Mouse (Mus musculus): ENCODE results near the gene Safb2. TPM values are rescaled to one million over a fixed set of nuclear protein-coding genes. Genes with fewer than 3 reads are reported as not detected.
"Not testable (repeated sequence)": the region's sequence is repeated elsewhere in the genome, so short reads cannot be mapped to it uniquely, and the experiment has no call there.

Safb2 gene
- polyA plus RNA-seq (2012; ENCODE audit: insufficient read depth, insufficient read length, missing spikeins): 29.9 and 46.1 TPM in 2 replicates

DNA sequence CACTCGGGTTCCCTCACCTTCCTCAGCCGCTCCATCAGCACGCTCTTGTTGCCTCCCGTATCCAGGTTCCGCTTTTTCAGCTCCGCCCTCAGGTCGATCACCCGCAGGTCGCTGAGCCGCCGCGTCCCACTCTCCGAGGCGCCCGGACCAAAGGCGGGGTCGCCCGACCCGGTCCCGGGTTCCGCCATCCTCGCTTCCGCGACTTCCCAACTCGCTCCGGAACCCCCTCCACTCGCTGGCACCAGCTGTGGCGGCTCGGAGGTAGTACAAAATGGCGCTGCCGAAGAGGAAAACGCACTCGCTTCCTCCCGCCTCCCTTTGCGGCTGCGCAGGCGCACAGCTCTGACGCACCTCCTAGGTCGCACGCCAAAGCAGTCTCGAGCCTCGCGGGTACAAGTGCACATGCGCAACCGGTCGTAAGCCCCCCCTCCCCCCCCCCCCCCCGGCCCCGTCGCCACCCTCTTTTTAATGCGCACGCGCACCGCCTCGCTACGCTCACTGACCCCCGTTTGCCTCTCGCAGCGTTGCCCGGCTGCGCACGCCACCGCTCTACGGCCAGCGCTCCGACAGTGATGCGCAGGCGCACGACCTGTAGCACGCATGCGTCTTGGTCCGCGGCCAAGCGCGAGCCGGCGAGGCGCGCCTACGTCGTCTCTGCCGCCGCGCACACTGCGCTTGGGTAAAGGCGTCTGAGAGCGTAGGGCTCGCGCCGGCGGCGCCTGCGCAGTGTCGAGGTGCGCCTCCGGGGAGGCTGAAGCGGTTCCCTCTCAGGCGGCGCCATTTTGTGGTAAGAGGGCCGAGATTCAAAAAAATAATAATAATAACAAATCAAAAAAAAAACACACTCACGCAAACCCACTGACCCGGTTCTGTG is at the start of gene Safb2, which contains the start of gene Safb:
Gene Safb2, minus strand, starts transcription at position 329 of the 874 bp plus-strand sequence.
Gene Safb, plus strand, starts transcription at position 569 of the 874 bp plus-strand sequence.
- Histone ChIP-seq H3K27ac (replicated peaks; ENCODE audit: low read depth, low read length) (peak within 1 kb of the TSS; percentile 91), H3K4me3 (ENCODE audit: insufficient read depth, low read depth, low read length) (peak within 1 kb of the TSS; percentile 90), H3K4me1 (ENCODE audit: control insufficient read depth, insufficient read depth, insufficient read length, low read length) (peaks cover 16% of the 10 kb centered on the region)

DNA sequence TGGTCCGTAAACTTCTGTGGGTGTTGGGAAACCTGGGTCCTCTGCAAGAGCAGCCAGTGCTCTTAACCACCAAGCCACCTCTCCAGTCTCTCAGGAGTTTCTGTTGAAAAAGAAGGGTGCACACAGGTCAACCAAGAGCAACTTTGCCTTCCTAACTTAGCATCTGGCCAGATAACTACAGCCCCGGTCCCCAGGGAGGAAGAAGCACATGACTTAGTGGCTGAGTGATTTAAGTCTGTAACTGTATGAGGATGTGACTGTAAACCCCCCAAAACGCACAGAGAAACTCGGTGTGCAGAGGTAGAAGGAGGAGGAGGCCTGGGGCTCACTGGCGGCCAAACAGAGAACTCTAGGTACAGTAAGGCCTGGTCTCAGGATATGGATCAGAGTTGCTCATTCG is 49.6 kb upstream of the Safb2 start:
- Histone ChIP-seq H3K4me3 (ENCODE audit: insufficient read depth, low read depth, low read length) (no peak overlapping the region), H3K4me1 (ENCODE audit: control insufficient read depth, insufficient read depth, insufficient read length, low read length) (no peaks in the 10 kb centered on the region), H3K27ac (replicated peaks; ENCODE audit: low read depth, low read length) (no peak overlapping the region)

DNA sequence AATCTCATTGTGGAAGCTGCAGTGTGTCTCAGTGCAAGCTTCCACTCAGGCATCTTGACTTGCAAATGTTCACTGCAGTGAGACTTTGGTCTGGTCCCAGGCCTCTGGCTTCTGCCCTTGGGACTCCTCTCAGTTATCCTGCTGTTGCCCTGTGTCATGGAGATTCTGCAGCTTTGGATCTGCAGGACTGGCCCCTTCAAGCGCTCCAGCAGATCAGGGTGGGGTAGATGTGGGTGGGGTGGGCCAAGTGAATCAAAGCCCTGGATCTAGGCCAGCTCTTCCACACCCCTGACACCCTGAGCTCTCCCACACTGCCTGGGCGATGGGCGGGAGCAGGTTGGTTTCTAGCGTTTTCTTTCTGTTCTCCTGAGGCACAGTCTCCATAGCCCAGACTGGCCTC is 47.4 kb upstream of the Safb2 start:
- Histone ChIP-seq H3K27ac (replicated peaks; ENCODE audit: low read depth, low read length) (no peak overlapping the region), H3K4me3 (ENCODE audit: insufficient read depth, low read depth, low read length) (no peak overlapping the region), H3K4me1 (ENCODE audit: control insufficient read depth, insufficient read depth, insufficient read length, low read length) (no peaks in the 10 kb centered on the region)

DNA sequence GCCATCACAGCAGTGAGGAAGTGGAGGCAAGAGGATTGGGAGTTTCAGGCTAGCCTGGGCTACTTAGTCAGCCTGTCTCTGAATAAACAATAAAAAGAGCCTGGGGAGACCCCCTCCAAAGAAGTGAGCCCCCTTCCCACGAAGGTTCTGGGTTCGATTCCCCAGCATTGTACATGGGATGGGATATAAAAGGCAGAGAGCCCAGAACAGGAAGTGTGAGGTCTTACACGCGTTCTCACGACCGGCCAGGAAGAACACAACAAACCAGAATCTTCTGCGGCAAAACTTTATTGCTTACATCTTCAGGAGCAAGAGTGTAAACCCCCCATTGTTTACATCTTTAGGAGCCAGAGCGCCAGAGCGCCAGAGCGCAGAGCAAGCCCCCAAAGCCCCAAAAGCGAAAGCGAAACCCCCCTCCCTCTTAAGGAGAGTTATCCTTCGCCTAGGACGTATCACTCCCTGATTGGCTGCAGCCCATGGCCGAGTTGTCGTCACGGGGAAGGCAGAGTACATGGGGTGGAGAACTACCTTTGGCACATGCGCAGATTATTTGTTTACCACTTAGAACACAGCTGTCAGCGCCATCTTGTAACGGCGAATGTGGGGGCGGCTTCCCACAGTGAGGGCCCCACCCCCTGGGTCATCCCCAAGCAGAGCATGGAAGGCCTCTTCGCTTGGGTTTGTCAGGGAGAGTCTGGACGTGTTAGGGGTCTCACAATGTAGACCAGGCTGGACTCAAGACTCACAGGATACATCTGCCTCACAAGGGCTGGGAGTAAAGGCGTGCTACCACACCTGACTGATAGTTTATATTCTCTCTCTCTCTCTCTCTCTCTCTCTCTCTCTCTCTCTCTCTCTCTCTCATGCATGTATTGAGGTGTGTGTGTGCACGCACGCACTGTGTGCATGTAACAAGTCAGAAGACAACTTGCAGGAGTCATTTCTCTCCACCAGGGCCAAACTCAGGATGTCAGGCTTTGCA is 45.7 kb upstream of the Safb2 start:
- H3K4me3 ChIP-seq (ENCODE audit: insufficient read depth, low read depth, low read length); H3K27ac ChIP-seq (replicated peaks; ENCODE audit: low read depth, low read length); H3K4me1 ChIP-seq (ENCODE audit: control insufficient read depth, insufficient read depth, insufficient read length, low read length): not testable (repeated sequence)

DNA sequence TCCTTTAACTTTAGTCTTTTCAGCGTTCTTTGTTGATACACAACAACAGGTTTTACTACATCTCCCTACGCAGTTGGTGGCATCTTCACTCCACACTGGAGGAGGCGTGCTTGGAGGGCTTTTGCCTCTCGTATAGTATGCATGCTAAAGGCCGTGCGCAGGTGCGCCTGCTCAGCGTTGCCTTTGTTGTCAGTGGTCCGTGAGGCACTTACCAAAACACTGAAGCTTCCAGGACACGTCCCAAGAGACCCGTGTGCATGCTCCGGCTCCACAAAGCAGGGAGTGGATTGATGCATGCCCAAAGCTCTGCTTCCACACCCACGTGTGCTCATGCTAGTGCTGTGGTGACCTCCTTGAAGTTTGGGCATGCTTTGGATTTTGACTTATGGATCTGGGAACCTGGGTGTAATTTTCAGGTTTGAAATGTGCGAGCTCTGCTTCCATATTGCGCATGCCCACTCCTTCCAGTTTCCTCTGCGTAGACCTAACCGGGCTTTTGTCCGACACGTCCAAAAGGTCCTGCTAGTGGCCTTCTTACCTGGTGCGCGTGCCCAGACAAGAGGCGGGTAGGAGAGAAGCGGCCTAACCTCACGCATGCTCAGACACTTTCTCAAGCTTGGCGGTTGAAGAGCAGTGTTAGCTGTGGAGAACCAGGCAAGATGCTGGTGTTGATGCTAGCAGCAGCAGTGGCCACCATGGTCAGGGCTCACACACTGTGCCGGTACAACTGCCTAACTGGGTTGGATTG is 43.3 kb upstream of the Safb2 start, which contains the start of gene Catsperd:
Gene Catsperd, plus strand, starts transcription at position 614 of the 748 bp plus-strand sequence.
- Histone ChIP-seq H3K27ac (replicated peaks; ENCODE audit: low read depth, low read length) (no peak within 1 kb of the TSS), H3K4me1 (ENCODE audit: control insufficient read depth, insufficient read depth, insufficient read length, low read length) (peaks cover 3% of the 10 kb centered on the region; the same call in 1 of the 2 replicates), H3K4me3 (ENCODE audit: insufficient read depth, low read depth, low read length) (peak within 1 kb of the TSS; percentile 75)

DNA sequence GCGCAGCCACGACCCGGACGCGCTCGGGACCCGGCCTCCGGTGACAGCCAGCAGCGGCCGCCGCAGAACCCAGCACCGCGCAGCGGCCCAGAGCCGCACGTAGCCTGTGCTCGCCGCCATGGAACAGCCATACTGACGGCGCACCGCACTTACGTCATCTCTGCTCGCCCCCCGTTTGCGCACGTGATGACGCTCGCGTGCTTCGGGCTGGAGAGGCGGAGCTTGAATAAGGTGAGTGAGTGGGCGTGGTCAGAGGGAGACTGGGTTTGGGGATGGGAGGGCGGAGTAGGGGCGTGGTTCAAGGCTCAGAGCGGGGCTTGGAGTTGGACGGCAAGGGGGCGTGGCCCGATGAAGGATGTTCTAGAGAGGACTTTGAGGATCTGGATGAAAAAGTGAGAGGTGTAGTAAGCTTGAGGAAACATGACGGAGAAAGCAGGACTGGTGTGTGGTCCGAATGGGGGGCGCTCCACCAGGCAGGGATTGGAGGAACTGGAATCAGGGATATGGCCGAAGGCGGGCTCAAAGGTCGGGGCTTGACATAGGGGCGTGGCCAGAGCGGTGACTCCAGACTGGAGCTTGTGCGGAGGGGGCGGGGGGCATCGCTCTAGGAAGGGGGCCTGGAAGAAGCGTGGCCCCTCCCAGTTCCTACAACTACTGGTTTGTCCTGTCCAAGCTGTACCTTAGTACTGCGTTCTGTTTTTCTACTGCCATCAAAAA is 42.5 kb upstream of the Safb2 start, which contains the start of gene Lonp1:
Gene Lonp1, minus strand, starts transcription at position 134 of the 717 bp plus-strand sequence.
- Histone ChIP-seq H3K4me1 (ENCODE audit: control insufficient read depth, insufficient read depth, insufficient read length, low read length) (peaks cover 3% of the 10 kb centered on the region; the same call in 1 of the 2 replicates), H3K4me3 (ENCODE audit: insufficient read depth, low read depth, low read length) (peak within 1 kb of the TSS; percentile 75), H3K27ac (replicated peaks; ENCODE audit: low read depth, low read length) (no peak within 1 kb of the TSS)

DNA sequence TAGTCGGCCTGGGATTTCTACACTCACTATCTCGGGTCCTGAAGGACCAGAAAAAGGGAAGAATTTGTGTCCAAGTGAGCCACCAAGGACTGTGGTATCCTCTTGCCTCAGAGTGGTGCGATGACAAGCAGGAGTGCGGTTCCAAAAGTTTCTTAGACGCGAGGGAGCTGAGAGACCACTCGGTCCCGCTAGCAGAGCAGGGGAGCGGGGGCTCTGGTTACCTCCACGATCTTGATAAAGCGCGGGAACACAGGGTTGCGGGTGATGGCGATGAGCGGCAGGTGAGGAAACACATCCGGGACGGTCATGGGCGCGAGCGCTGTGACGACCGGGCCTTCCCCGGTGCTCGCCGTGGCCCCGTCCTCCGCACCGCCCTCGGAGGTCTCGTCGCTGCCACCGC is 41.9 kb upstream of the Safb2 start:
- H3K4me1 ChIP-seq (ENCODE audit: control insufficient read depth, insufficient read depth, insufficient read length, low read length): peaks cover 3% of the 10 kb centered on the region; the same call in 1 of the 2 replicates
- peak overlapping the region; percentile 75 for H3K4me3 ChIP-seq (ENCODE audit: insufficient read depth, low read depth, low read length)
- H3K27ac ChIP-seq (replicated peaks; ENCODE audit: low read depth, low read length): no peak overlapping the region

DNA sequence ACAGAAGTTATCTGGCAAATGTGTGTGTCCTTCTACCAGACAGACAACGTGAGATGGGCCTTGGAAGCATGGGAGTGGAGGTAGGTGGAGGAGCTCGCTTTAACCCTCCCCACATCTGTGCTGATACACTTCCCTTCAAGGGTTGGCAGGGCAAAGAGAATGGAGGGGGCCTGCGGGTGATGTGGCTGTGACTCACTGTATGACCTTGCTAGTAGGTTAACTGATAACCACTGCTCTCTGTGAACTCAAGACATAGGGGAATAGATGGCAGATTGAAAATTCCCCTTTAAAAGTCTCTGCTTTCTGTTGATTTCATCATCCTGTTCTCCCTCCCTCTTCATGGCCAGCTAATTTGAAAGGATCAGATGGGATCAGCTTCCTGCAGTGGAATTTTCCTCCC is 41.1 kb upstream of the Safb2 start:
- no peak overlapping the region for H3K27ac ChIP-seq (replicated peaks; ENCODE audit: low read depth, low read length)
- H3K4me3 ChIP-seq (ENCODE audit: insufficient read depth, low read depth, low read length): no peak overlapping the region
- peaks cover 3% of the 10 kb centered on the region; the same call in 1 of the 2 replicates for H3K4me1 ChIP-seq (ENCODE audit: control insufficient read depth, insufficient read depth, insufficient read length, low read length)

DNA sequence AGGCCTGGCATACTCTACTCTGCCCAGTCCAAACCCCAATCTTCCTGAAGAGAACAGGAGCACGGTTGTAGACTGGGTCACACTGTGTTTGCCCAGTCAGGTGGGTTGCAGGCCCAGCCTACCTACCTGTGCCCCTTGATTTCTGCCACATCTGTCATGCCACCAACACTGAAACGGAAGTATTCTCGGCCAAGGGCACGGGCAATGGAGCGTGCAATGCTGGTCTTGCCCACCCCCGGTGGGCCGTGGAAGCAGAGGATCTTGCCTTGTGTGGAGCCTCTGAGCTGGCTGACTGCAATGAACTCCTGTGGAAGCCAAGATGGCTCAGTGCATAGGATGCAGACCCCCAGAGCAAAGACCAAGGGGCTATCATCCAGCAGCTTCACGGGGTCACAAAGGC is 33.2 kb upstream of the Safb2 start:
- H3K4me3 ChIP-seq (ENCODE audit: insufficient read depth, low read depth, low read length): no peak overlapping the region
- H3K27ac ChIP-seq (replicated peaks; ENCODE audit: low read depth, low read length): no peak overlapping the region
- peaks cover 9% of the 10 kb centered on the region; the same call in 1 of the 2 replicates for H3K4me1 ChIP-seq (ENCODE audit: control insufficient read depth, insufficient read depth, insufficient read length, low read length)

DNA sequence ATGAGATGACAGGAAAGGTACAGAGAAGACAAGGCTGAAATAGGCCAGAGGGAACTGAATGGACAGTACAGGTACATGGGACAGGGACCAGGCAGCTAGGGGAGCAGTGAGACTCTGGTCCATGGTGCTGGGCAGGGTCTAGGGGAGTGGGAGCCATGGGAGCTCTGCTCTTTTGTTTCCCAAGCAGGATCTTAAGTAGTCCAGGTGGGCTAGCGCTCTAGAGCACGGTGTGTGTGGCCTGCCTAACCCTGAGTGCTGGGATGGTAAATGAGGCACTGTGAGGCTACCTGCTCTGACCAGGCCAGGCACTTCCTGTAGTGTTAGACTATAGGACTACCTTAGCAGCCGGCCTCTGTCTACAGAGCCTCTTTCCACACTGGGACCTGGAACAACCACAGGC is 32.3 kb upstream of the Safb2 start:
- Histone ChIP-seq H3K4me3 (ENCODE audit: insufficient read depth, low read depth, low read length) (no peak overlapping the region), H3K4me1 (ENCODE audit: control insufficient read depth, insufficient read depth, insufficient read length, low read length) (peaks cover 9% of the 10 kb centered on the region; the same call in 1 of the 2 replicates), H3K27ac (replicated peaks; ENCODE audit: low read depth, low read length) (no peak overlapping the region)

DNA sequence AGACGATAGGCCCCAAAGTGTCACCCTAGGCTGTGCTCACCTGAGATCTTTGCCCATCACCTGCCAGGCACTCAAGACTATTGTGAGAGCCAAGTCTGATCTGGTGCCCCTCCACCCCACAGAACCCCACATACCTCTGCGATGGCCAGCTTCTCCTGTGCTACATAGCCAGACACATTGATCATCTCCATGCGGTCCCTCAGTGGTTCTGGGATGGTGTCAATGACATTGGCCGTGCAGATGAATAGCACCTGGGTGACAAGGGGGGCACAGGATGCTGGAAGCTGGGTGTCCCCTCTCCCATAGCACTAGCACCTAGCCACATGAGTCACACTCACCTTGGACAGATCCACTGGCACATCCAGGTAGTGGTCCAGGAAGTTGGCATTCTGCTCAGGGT is 31.4 kb upstream of the Safb2 start:
- Histone ChIP-seq H3K27ac (replicated peaks; ENCODE audit: low read depth, low read length) (no peak overlapping the region), H3K4me3 (ENCODE audit: insufficient read depth, low read depth, low read length) (no peak overlapping the region), H3K4me1 (ENCODE audit: control insufficient read depth, insufficient read depth, insufficient read length, low read length) (peaks cover 9% of the 10 kb centered on the region; the same call in 1 of the 2 replicates)

DNA sequence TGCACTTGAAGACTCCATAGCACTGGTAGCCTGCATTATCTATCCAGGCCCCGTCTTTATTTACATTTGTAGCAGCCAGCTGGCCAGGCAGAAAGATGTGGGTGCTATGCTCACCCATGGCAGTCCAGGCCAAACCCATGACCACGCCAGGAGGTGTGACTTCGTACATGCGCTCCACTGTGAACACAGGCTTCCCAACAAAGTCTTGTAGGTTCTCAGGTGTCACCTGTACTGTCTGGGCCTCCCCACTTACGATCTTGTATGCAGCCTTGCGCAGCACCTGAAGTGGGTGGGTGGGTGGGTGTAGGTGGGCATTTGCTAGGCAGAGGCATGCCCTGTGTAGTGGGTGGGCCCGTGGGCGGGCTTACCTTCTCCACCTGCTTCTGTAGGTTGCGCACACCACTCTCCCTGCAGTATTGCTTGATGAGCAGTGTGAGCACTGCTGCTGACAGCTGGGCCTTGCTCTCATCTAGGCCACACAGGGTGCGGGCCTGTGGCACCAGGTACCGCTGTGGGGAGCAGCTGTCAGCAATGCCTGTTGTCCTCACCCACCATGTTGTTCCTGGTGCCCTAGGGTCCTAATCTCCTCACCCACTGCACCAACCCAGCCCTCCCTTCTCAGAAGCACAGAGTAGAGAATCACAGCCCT is 30.9 kb upstream of the Safb2 start:
- Histone ChIP-seq H3K27ac (replicated peaks; ENCODE audit: low read depth, low read length) (no peak overlapping the region), H3K4me3 (ENCODE audit: insufficient read depth, low read depth, low read length) (no peak overlapping the region)

DNA sequence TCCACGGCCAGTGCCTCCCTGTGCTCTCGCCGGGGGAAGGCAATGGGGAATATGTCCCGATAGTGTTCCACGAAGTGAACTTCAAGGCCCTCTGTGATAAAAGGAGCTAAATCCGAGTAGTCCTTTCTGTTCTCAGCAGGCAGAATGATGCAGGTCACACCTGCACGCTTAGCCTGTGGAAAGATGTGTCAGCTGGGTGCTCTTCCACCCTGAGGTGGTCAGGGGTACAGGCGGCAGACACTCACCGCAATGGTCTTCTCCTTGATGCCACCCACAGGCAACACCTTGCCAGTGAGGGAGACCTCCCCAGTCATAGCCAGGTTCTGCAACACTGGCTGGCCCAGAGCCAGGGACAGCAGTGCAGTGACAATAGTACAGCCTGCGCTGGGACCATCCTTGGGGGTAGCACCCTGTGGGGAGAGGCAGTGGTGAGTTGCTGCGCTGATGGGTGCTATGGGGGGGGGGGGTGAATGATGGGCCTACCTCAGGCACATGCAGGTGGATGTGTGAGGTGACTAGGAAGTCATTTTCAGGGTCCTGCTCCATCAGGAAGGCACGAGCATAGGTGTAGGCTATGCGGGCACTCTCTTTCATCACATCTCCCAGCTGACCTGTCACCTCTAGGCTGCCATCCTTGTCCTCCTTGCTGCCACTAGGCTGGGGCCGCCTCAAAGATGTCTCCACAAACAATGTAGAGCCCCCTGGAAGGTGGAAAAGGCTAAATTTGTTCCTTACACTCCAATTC is 30.2 kb upstream of the Safb2 start:
- peaks cover 13% of the 10 kb centered on the region; the same call in 1 of the 2 replicates for H3K4me1 ChIP-seq (ENCODE audit: control insufficient read depth, insufficient read depth, insufficient read length, low read length)
- peak overlapping the region; percentile 88 for H3K4me3 ChIP-seq (ENCODE audit: insufficient read depth, low read depth, low read length)
- no peak overlapping the region for H3K27ac ChIP-seq (replicated peaks; ENCODE audit: low read depth, low read length)

More for the DNA sequence above, 30.9 kb upstream of the Safb2 start:
- H3K4me1 ChIP-seq (ENCODE audit: control insufficient read depth, insufficient read depth, insufficient read length, low read length): peaks cover 10% of the 10 kb centered on the region; the same call in 1 of the 2 replicates
